Mouse (Mus musculus) retina, adult 2 months (tissue): ENCODE results near the gene Rdm1.
A peak's percentile ranks its signal among the peaks of the same experiment; 100 is the strongest.
"Not testable (repeated sequence)": the region's sequence is repeated elsewhere in the genome, so short reads cannot be mapped to it uniquely, and the experiment has no call there.

ENCODE experiments used
- DNase-seq: peaks from one replicate; pipeline ENCODE4 v3.0.0-alpha.2; 2012; ENCODE audit warnings: low read depth, low spot score

Rdm1 gene

GRCm38 (mm10) chr11:101616948-101617767 lies 9.8 kb upstream of the Rdm1 start:
- DNase-seq: no peak

GRCm38 (mm10) chr11:101617849-101618248 lies 9.1 kb upstream of the Rdm1 start:
- DNase-seq: no peak

GRCm38 (mm10) chr11:101618596-101618995 lies 8.4 kb upstream of the Rdm1 start:
- DNase-seq: no peak

- DNase-seq: not testable (repeated sequence)
Measured at GRCm38 (mm10) chr11:101620022-101620655, 6.9 kb upstream of the Rdm1 start.

DNA sequence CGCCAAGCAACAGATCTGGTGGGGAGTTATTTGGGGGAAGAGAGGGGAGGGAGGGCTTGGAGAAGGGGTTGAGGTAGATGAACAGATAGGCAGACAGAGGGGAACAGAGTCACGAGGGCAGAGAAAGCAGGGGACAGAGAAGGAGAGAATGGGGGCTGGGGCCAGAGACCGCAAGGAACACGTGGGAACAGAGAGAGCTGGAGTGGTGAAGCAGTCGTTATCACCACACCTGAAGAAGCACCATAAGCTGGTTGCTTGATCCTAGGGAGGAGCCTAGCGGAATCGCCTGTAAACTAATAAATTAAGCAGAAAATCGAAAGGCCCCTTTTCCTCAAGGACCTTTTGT lies 373 bp upstream of the Rdm1 start:
- no peak for DNase-seq

- peak; percentile 78 for DNase-seq
Measured at GRCm38 (mm10) chr11:101627857-101628559, 1.0 kb downstream of the Rdm1 start.

- not testable (repeated sequence) for DNase-seq
Measured at GRCm38 (mm10) chr11:101628733-101629417, 1.9 kb downstream of the Rdm1 start.

DNA sequence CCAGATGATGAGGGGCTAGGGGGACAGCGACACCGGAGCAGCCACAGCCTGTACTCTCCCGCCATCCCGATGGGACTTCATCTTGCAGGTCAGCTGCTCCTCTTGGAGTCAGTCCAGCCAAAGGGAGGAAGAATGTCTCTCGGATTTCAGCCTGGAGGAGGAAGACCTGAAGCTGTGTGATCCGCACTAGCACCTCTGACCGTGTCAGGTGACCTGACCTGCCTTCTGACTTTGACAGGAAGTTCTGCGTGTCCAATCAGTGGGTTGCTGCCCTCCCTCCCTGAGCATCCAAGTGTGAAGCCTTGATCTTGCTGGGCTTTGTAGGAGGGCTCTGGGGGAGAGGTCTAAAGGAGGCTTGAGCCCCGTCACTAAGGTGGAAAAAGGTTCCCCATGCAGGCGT lies 8.7 kb downstream of the Rdm1 start:
- DNase-seq: no peak

DNA sequence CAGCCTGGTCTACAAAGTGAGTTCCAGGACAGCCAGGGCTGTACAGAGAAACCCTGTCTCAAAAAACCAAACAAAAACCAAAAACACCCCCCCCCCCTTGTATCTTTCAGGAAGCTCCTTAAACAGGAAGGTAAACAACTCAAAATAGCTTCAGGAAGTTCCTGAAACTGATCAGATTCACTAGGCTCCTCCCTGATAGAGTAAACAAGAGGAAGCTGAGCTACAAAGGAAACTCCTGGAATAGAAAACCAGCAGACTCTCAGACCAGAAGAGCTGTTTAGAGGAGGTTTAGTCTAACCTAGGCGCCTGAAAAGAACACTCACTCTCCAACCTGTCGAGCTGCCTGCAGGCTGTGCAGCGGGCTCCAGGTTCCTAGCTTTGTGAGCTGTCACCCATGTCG lies 12.8 kb downstream of the Rdm1 start:
- no peak for DNase-seq

DNA sequence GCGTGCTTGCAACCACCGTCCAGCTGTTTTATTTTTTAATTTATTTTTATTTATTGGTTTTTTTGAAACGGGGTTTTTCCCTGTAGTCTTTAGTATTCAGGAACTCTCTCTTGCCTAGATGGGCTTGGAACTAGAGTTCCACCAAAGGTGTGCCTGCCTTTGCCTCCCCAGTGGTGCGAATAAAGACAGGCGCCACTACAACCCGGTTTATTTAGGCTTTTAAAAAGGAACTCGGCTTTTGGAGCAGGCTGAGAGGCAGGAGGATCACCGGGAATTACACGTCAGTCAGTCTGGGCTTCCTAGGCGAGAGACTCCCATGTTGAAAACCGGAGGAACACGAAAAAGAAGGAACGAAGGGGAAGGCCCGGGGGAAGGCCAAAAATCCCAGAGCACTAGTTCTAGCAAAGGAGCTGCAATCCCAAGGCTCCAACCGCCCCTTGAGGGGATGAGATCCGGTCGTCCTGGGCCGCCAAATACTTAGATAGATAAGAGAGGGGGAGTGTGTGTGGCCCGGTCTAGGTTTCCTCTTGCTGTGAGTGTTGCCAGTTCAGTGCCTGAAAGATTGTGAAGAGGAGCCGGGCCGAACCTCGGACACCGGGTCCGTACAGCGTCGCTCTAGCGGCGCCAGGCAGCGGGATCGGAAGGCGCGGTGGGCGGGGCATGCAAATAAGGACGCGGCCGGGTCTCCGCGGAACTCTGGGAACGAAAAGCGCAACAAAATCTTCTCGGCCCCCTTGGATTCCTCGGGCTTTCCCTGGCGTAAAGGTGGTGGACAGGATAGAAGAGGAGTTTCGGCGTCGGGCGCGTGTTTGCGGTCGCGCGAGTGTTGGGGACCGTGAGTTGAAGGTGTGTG lies 14.1 kb downstream of the Rdm1 start:
- DNase-seq: peak; percentile 64

- not testable (repeated sequence) for DNase-seq
Measured at GRCm38 (mm10) chr11:101641710-101642642, 15.0 kb downstream of the Rdm1 start.

- no peak for DNase-seq
Measured at GRCm38 (mm10) chr11:101642931-101643330, 15.9 kb downstream of the Rdm1 start.

DNA sequence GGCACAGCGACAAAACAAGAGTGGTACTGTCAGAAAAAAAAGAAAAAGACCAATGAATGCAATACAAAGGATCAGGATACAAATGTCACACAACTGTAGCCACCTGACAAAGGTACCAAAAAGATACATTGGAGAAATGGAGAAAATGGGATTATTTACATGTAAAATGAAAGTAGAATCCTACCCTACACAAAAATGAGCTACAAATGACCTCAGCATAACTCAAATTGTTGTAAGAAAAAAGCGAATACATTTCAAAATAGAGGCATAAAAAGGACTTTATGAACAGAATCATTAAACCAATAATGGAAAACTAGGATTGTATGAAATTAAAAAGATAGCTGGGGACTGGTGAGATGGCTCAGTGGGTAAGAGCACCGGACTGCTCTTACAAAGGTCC lies 17.6 kb downstream of the Rdm1 start:
- no peak for DNase-seq

DNA sequence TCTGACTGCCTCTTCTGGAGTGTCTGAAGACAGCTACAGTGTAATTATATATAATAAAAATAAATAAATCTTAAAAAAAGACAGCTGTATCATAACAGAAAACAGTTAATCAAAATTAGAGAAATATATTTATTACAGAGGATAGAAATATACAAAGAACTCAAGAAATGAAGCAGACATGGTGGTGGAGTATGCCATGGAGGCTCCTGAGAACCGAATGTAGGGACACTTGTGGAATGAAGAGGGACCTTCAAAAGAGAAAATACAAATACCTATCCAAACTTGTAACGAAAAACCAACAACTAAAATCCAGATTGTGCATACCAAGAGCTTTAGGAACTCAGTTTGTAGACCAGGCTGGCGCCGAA lies 18.0 kb downstream of the Rdm1 start:
- not testable (repeated sequence) for DNase-seq

DNA sequence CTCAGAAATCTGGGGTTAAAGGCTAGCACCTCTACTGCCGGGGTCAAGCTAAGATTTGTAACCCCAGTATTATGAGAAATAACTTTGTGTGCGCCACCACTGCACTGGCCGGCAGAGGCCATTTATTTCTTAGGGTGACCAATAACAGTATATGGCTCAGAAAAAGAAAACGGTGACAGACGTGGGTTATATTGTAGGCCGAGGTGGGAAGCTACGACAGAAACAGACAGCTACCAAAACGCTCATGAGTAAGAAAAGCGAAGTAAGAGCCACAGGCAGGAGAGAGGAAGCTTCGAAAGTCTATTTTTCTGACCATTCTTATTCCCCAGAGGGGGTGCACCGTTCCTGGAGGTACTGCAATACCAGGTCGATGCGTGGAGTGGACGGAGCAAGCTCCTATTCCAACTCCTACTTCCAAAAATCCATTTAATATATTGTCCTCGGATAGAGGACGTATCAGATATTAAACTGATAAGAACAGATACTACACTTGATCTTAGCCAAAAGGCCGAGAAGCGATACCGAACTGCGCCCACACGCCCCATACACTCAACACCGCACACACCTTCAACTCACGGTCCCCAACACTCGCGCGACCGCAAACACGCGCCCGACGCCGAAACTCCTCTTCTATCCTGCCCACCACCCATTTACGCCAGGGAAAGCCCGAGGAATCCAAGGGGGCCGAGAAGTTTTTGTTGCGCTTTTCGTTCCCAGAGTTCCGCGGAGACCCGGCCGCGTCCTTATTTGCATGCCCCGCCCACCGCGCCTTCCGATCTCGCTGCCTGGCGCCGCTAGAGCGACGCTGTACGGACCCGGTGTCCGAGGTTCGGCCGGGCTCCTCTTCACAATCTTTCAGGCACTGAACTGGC lies 18.7 kb downstream of the Rdm1 start:
- DNase-seq: peak; percentile 78

- not testable (repeated sequence) for DNase-seq
Measured at GRCm38 (mm10) chr11:101646283-101646794, 19.3 kb downstream of the Rdm1 start.

GRCm38 (mm10) chr11:101647093-101647492 lies 20.1 kb downstream of the Rdm1 start:
- not testable (repeated sequence) for DNase-seq

DNA sequence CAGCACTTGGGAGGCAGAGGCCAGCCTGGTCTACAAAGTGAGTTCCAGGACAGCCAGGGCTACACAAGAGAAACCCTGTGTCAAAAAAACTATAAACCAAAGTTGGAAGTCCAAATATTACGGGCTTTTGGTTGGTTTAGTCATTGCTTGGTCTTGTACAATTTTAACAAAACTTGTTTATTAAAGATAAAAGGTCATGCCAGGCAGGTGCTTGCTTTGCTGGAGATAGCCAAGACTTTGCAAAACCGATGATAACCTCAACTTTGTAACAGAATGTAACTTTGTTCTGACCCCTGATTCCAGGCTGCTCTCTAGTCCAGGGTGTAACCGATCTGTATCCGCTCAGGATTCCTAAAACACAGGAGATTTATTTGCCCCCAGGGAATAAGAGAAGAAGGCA lies 29.4 kb downstream of the Rdm1 start:
- no peak for DNase-seq

DNA sequence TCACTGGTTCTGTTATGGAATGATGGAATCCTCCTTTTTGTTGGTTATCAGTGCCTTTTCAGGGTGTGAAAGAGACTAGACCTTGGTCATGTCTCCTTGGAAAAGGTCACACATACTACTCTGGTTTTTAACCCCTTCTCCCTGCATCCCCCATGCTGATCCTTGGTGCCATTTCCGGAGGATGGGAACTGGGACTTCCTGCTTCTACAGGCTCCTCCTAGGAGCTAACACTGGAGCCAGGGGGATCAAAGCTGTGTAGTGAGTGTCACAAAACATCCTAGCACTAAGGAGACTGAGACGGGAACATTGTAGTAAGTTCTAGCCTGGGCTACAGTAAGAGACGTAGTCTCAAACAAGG lies 30.5 kb downstream of the Rdm1 start:
- DNase-seq: no peak
